Mouse (Mus musculus): ENCODE results near the gene Tmem117. TPM values are rescaled to one million over a fixed set of nuclear protein-coding genes. Genes with fewer than 3 reads are reported as not detected.

Gene Tmem117
- polyA plus RNA-seq, 1 experiment, result not detected

- TF ChIP-seq TAL1 (IDR thresholded peaks at IDR 0.05; ENCODE audit: low read length) (no peak), GATA1 (IDR thresholded peaks at IDR 0.05; ENCODE audit: low read length) (no peak)
- Histone ChIP-seq H3K4me1 (ENCODE audit: control insufficient read depth) (no peaks in the 10 kb centered on the region), H3K36me3 (ENCODE audit: control insufficient read depth) (no peaks in the 10 kb centered on the region), H3K27me3 (ENCODE audit: control insufficient read depth) (no peaks in the 10 kb centered on the region), H3K4me3 (replicated peaks) (no peak overlapping the region), H3K9me3 (ENCODE audit: control insufficient read depth, low read length) (peaks cover 23% of the 10 kb centered on the region; the same call in 1 of the 2 replicates)
Observed at GRCm38 (mm10) chr15:94933480-94933879, 304.4 kb downstream of the Tmem117 start.

DNA sequence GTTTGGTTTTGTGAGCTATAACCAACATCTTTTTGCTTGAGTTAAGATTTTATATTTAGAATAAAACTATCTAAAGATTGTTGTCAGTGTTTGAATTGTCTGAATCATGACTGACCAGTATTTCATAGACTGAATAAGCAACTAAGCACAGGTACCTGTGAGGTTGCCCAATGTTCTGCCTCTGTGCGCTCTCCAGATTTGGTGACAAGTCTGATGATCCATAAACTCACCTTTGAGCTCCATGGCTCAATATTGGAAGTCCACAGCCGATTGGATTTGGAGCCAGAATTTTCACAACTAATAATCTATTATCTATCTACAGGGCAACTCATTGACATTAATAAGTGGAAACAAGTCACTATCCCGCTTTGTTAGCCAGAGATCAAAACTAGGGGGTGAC, 312.9 kb downstream of the Tmem117 start:
- H3K36me3 ChIP-seq (ENCODE audit: control insufficient read depth), result no peaks in the 10 kb centered on the region
- H3K27me3 ChIP-seq (ENCODE audit: control insufficient read depth), result no peaks in the 10 kb centered on the region
- H3K4me1 ChIP-seq (ENCODE audit: control insufficient read depth), result no peaks in the 10 kb centered on the region
- no peak overlapping the region for H3K4me3 ChIP-seq (replicated peaks)
- TF ChIP-seq GATA1 (IDR thresholded peaks at IDR 0.05; ENCODE audit: low read length) (no peak), TAL1 (IDR thresholded peaks at IDR 0.05; ENCODE audit: low read length) (no peak)
- H3K9me3 ChIP-seq (ENCODE audit: control insufficient read depth, low read length), result peaks cover 11% of the 10 kb centered on the region; the same call in 1 of the 2 replicates

DNA sequence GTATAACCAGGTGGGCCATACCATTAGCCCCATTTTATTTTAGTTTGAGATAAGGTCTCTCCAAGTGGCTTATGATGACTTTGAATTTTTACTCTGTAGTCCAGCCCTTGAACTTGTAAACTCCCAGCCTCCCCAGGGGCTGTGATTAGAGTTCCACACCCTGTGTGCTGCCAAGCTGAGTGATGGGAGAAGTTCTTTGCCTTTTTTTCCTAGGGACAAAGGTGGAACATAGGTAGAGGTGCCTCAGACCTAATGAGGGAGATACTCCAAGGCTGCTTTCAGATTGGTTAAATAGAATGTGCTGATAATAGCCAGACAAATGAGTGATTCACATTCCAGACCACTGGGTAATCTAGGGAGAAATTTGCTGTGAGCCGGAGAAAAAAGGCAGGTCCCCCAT, 313.4 kb downstream of the Tmem117 start:
- H3K9me3 ChIP-seq (ENCODE audit: control insufficient read depth, low read length), result peaks cover 12% of the 10 kb centered on the region
- H3K4me1 ChIP-seq (ENCODE audit: control insufficient read depth), result no peaks in the 10 kb centered on the region
- H3K4me3 ChIP-seq (replicated peaks), result no peak overlapping the region
- no peaks in the 10 kb centered on the region for H3K36me3 ChIP-seq (ENCODE audit: control insufficient read depth)
- H3K27me3 ChIP-seq (ENCODE audit: control insufficient read depth), result no peaks in the 10 kb centered on the region
- TF ChIP-seq TAL1 (IDR thresholded peaks at IDR 0.05; ENCODE audit: low read length) (no peak), GATA1 (IDR thresholded peaks at IDR 0.05; ENCODE audit: low read length) (no peak)

- Histone ChIP-seq H3K9me3 (ENCODE audit: control insufficient read depth, low read length) (peaks cover 12% of the 10 kb centered on the region), H3K27me3 (ENCODE audit: control insufficient read depth) (no peaks in the 10 kb centered on the region), H3K4me3 (replicated peaks) (no peak overlapping the region), H3K4me1 (ENCODE audit: control insufficient read depth) (no peaks in the 10 kb centered on the region), H3K36me3 (ENCODE audit: control insufficient read depth) (no peaks in the 10 kb centered on the region)
- TF ChIP-seq GATA1 (IDR thresholded peaks at IDR 0.05; ENCODE audit: low read length), result no peak
- no peak for TF ChIP-seq TAL1 (IDR thresholded peaks at IDR 0.05; ENCODE audit: low read length)
Observed at GRCm38 (mm10) chr15:94943891-94944290, 314.9 kb downstream of the Tmem117 start.

DNA sequence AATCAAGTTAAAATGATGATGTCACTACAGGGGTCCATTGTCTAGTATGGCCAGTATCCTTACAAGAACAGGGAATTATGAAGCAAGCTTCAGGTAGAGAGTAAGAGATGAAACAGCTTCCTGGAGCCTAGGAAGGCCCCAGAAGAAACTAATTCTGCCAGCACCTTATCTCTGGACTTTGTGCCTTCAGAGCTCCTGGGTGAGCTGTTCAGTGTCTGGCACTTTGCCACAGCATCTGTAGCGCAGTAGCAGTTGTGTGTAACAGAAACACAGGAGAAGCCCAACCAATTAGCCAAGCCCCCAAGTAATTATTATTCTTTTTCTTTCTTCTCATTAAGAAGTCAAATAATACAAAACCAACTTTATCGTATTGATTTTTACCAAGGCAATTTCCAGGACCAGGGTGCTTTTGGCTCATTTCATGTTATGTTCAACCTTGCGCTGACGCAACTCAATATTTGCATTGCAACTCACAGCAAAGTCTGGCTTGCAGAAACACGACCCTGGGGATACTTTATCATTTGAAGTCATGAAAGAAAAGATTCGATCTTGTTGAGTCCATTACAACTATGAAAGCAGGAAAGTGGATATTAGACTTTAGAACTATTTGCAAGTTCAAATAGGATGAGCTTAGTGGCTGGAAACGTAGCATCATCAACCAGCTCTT, 322.5 kb downstream of the Tmem117 start:
- Histone ChIP-seq H3K4me1 (ENCODE audit: control insufficient read depth) (no peaks in the 10 kb centered on the region), H3K9me3 (ENCODE audit: control insufficient read depth, low read length) (peaks cover 21% of the 10 kb centered on the region), H3K36me3 (ENCODE audit: control insufficient read depth) (no peaks in the 10 kb centered on the region), H3K27me3 (ENCODE audit: control insufficient read depth) (no peaks in the 10 kb centered on the region), H3K4me3 (replicated peaks) (no peak overlapping the region)
- TF ChIP-seq GATA1 (IDR thresholded peaks at IDR 0.05; ENCODE audit: low read length) (no peak), TAL1 (IDR thresholded peaks at IDR 0.05; ENCODE audit: low read length) (no peak)

- TF ChIP-seq TAL1 (IDR thresholded peaks at IDR 0.05; ENCODE audit: low read length), result no peak
- TF ChIP-seq GATA1 (IDR thresholded peaks at IDR 0.05; ENCODE audit: low read length), result no peak
- Histone ChIP-seq H3K4me1 (ENCODE audit: control insufficient read depth) (no peaks in the 10 kb centered on the region), H3K4me3 (replicated peaks) (no peak overlapping the region), H3K36me3 (ENCODE audit: control insufficient read depth) (no peaks in the 10 kb centered on the region), H3K9me3 (ENCODE audit: control insufficient read depth, low read length) (peaks cover 16% of the 10 kb centered on the region), H3K27me3 (ENCODE audit: control insufficient read depth) (no peaks in the 10 kb centered on the region)
Observed at GRCm38 (mm10) chr15:94956697-94957096, 327.7 kb downstream of the Tmem117 start.

DNA sequence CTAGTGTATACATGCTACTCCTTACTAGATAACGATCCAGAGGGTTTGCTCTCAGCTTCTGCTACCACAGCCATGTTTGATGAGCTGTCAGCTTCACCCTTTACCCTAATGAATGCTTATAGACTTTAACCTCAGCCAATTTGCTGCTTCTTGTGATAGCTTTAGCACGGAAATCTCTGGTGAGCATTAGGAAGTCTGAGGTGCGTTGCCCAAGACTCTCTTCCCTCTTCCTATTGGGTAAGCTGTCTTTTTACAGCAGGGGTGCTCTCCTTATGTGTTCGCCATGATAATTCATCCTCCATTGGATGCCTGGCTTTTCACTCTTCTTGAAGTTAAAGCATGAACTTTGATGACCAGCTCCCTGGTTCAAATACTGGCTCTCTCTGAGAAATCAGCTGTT, 328.2 kb downstream of the Tmem117 start:
- TF ChIP-seq GATA1 (IDR thresholded peaks at IDR 0.05; ENCODE audit: low read length), result no peak
- no peak overlapping the region for H3K4me3 ChIP-seq (replicated peaks)
- H3K9me3 ChIP-seq (ENCODE audit: control insufficient read depth, low read length), result peaks cover 16% of the 10 kb centered on the region
- H3K36me3 ChIP-seq (ENCODE audit: control insufficient read depth), result no peaks in the 10 kb centered on the region
- H3K27me3 ChIP-seq (ENCODE audit: control insufficient read depth), result no peaks in the 10 kb centered on the region
- H3K4me1 ChIP-seq (ENCODE audit: control insufficient read depth), result no peaks in the 10 kb centered on the region

DNA sequence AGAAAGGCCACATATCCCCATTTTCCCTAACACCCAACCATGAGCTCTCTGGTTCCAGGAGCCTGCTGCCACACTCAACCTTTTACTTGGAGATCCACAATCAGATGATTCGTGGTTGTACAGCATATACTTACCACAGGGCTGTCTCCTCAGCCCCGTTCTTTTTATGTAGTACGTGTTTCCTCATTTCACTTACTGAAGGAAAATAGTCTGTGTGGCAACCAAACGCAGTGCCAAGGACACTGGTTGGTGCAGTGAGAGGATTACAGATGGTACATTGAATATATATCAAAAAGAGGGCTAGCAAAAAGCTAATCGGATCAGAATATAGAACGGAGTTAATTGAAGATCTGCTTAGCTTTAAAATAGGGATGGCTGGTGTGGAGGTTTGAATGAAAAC, 338.0 kb downstream of the Tmem117 start:
- Histone ChIP-seq H3K36me3 (ENCODE audit: control insufficient read depth) (no peaks in the 10 kb centered on the region), H3K27me3 (ENCODE audit: control insufficient read depth) (no peaks in the 10 kb centered on the region), H3K4me1 (ENCODE audit: control insufficient read depth) (no peaks in the 10 kb centered on the region), H3K9me3 (ENCODE audit: control insufficient read depth, low read length) (peaks cover 11% of the 10 kb centered on the region), H3K4me3 (replicated peaks) (no peak overlapping the region)
- TF ChIP-seq TAL1 (IDR thresholded peaks at IDR 0.05; ENCODE audit: low read length) (no peak), GATA1 (IDR thresholded peaks at IDR 0.05; ENCODE audit: low read length) (no peak)

DNA sequence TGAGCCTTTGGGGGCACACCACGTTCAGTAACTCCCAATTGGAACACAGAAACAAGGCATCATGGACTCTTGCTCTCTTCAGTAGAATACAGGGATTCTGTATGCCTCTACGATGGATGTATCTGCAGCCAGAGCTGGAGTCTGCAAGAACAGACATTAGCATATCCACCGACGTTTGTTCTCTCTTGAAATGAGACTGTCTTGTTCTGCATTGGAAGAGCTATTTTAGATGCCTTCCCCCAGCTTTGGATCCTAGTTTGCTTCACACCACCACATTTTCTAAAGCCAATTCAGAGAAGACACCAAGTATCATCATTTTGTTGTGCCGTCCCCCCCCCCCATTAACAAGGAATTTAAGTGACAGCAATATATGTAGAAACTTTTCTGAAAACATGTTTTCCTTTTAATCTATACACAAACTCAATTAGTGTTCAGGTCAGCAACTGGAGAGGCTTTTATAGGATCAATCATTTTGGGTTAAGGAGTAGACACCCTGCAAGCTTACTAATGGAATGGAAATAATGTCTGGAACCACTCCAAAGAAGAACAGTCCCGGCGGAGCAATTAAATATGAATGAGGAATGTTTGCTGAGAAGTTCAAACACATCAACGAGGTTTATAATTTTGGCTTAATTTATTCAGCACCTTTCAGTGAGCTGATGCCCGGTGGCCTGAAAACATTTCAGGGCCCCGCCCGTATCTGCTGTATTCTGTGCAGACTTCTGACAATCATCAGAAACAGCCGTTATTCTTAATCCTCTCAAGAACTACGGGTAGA, 339.6 kb downstream of the Tmem117 start:
- Histone ChIP-seq H3K4me3 (replicated peaks) (no peak overlapping the region), H3K4me1 (ENCODE audit: control insufficient read depth) (no peaks in the 10 kb centered on the region), H3K9me3 (ENCODE audit: control insufficient read depth, low read length) (peaks cover 11% of the 10 kb centered on the region), H3K27me3 (ENCODE audit: control insufficient read depth) (no peaks in the 10 kb centered on the region), H3K36me3 (ENCODE audit: control insufficient read depth) (no peaks in the 10 kb centered on the region)
- no peak for TF ChIP-seq TAL1 (IDR thresholded peaks at IDR 0.05; ENCODE audit: low read length)
- no peak for TF ChIP-seq GATA1 (IDR thresholded peaks at IDR 0.05; ENCODE audit: low read length)

All from erythroblast, embryonic 14.5 days (primary cell).